Mouse (Mus musculus) thymus, postnatal 4 days (tissue): ENCODE results near the gene Samd4.
A peak's percentile ranks its signal among the peaks of the same experiment; 100 is the strongest.

Experiments used
- DNase-seq: peaks from one replicate; pipeline ENCODE4 v3.0.0; 2021

The Samd4 gene

DNA sequence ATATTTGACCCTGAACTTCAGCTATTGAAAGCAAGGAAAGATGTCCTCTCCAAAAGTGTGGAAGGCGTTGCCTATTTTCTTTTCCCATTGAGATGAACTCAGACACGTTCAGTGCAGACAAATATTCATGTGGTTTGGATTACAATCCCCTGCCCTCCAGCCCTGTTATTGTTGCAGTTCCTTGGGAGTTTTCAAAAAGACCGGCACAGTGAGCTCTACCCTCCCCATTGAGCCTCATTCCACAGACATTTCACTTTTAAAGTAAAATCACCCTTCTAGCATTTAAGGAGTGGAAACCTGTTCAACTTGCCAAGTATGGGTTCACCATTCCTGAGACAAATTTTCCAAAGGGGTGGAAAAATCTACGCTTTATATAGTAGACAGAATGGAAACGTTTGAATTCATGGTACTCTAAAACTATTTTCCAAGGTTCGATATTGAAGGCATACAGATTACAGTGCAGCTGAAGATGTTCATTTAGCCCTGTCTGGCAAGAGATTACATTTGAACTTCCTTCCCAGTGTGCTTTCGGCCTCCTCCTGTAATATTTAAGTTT lies 76.6 kb downstream of the Samd4 start:
- no peak for DNase-seq

DNA sequence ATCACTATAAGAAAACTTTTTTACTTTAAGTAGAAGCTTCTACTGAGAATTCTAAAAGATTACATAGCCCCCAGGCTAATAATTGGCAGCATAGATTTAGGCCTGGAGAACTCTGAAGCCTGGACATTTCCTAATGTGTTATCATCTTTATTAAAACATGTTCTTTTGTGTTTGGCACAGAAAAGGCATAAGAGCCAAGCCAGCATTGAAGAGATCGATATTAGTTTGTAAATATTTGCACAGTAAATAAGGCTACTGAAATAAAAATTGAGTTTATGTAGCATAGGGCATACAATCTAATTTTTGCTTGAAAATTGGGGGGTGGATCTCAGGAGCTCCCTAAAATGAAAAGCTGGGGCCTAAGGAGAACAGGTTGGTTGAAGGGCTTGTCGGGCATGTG lies 77.2 kb downstream of the Samd4 start:
- no peak for DNase-seq

DNA sequence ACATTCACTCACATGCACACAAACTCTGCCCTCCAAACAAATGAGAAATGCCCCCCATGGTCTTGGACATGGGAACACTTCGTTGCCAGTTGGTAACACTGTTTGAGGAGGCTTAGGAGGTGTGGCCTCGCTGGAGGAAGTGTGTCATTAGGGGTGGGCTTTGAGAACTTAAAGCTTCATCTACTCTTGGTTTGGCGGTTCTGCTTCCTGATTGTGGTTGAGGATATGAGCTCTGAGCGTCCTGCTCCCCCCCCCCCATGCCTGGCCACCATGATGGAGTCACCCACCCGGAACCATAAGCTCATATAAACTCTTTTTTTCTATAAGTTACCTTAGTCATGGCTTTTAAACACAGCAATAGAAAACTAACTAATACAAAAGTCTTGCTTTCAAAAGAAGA lies 80.2 kb downstream of the Samd4 start:
- no peak for DNase-seq

DNA sequence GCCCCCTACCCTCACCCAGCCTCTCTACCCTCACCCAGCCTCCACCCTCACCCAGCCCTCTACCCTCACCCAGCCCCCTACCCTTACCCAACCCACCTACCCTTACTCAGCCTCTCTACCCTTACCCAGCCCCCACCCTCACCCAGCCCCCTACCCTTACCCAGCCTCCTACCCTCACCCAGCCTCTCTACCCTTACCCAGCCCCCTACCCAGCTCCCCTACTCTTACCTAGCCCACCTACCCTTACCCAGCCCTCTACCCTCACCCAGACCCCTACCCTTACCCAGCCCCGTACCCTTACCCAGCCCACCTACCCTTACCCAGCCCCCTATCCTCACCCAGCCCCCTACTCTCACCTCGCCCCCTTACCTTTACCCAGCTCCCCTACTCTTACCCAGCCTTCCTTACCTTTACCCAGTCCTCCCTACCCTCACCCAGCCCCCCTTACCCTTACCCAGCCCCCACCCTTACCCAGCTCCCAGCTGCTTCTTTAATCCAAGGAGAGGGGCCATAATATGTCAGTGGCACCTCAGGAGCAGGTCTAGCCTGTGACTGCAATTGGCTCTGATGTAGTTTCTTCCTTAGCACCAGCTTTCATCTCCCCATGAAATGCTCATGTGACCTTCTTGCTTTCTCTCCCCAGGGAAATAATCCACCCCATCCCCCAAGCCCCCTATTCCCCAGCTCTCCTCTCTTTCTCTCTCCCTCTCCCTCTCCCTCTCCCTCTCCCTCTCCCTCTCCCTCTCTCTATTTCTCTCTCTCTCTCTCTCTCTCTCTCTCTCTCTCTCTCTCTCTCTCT lies 81.6 kb downstream of the Samd4 start:
- DNase-seq: no peak

DNA sequence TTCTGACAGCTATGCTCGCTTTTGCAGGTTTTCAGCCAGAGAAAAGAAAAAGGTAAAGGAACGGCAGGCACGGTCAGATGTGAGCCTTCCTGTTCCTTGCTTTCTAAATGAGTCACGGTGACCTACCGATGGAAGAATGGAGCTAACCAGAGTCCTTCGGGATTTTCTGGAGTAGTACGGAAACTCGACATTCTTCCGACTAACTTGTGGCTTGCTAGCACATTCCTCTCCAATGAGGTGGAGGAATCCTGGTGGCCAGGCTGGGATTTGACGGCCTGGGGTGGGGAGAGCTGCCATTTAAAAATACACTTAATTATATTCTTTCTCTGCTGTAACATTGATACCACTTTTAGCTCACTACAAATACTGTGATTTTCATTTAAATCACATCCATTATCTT lies 83.6 kb downstream of the Samd4 start:
- no peak for DNase-seq

GRCm38 (mm10) chr14:46968046-46968445 lies 85.4 kb downstream of the Samd4 start:
- DNase-seq: no peak

GRCm38 (mm10) chr14:46970673-46971072 lies 88.0 kb downstream of the Samd4 start:
- no peak for DNase-seq

GRCm38 (mm10) chr14:46971802-46972201 lies 89.1 kb downstream of the Samd4 start:
- DNase-seq: no peak

GRCm38 (mm10) chr14:46974874-46975273 lies 92.2 kb downstream of the Samd4 start:
- no peak for DNase-seq

- DNase-seq: no peak
These were observed 93.3 kb downstream of the Samd4 start for GRCm38 (mm10) chr14:46975969-46976368.

DNA sequence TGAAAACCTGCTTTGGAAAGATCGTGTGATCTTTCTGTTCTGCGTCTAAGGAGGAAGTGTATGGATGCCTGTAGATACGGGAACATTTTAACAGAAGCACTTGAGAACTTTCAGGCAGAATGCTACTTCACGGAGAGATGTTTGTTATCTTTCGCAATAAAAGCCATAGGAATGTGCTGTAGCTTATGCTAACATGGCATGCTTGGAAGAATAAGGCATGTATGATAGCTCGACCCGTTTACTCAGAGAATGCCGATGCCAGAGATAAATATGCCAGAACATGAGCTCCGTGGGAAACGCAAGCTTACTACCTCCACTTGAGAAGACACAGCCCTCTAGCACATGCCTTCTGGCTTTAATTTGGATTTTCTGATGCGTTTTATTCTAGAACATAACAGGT lies 94.1 kb downstream of the Samd4 start:
- no peak for DNase-seq

GRCm38 (mm10) chr14:46977660-46978059 lies 95.0 kb downstream of the Samd4 start:
- DNase-seq: no peak

DNA sequence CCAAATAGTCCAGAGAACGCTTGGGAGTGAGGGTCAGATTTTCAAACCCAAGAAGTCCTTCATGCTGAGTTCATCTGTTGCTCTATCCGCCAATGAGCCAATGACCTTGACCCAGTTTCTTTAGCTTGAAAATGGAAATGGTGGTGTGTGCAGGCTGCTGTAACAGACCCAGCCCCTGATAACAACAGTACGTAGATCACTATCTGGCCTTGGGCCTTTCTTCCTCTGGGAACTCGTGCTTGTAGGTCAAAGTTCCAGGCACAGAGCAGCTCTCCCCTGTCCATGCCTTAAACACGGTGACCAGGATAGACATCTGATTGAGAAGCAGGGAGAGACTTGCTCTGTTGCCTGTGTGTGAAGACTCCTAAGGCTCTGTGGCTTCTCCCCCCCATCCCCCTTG lies 96.5 kb downstream of the Samd4 start:
- no peak for DNase-seq

DNA sequence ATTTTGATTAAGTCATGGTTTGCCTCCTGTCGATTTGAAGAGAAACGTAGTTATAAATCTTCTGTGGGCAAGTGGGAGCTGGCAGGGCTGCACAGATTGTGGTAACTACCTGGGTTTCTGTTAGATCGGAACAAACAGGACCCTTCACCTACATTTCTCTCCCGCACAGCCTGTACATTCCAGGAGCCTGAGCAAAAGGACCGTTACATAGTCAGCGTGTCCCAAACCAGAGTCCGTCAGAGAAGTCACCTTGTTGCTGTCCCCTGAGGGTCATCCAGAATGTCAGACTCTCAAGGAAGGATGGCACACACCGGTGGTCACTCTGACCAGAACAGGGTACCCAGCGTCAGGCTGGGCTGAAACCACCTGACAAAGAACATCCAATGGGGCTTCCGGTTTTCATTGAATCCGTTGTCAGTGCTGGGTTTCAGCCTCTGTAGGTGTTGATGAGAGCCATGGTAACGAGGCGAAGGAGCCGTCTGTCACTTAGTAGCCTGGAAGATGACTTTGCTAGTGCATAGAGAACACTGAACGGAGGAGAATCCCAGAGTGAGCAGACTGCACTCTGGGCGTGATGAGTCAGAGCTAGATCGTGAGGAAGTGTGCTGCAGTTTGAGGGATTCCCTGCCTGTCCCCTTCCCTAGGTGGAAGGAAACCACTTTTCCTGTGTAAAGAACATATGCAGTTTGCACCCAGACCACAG lies 98.2 kb downstream of the Samd4 start:
- no peak for DNase-seq

- no peak for DNase-seq
These were observed 99.5 kb downstream of the Samd4 start for GRCm38 (mm10) chr14:46982106-46982505.

DNA sequence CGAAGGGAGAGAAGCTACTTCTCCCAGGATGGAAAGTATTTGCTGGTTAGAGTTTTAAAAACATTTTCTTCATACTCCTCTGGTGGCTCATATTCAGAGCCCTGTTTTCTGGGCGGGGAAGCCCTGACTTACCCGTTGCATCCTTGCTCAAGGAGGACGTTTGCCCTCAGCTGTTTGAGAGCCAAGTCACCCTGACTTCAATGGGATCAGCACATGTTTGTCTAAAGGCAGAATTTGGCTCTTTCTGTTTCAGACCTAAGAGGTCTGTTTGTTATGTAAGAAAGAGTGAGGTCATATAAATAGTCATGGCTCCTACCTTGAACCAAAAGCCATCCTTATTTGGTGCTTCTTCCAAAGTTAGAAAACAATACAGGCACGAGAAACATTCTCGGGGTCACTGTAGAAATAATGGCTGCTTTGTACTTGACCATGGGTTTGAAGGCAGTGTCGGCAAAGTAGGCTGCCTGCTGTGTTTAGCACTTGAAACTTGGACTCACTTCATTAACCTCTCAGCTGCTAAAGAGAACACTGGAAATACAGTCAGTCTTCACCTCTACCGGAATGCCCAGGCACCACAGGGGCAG lies 102.0 kb downstream of the Samd4 start:
- DNase-seq: no peak

- no peak for DNase-seq
These were observed 107.0 kb downstream of the Samd4 start for GRCm38 (mm10) chr14:46989694-46990093.

DNA sequence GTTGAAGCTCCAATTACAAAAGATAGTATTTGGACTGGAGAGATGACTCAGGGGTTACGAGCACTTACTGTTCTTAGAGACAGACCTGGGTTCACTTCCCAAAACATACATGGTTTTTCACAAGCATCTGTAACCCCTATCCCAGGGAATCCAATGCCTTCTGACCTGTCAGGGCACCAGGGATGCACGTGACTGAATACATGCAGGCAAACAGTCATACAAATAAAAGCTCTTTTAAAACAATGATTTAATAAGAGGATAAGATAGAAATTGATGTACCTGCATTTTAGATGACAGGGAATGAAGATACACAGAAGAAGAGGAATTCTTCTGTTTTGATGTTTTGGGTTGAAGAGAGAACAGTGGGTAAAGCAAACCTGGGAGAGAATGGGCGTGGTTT lies 107.8 kb downstream of the Samd4 start:
- DNase-seq: no peak

DNA sequence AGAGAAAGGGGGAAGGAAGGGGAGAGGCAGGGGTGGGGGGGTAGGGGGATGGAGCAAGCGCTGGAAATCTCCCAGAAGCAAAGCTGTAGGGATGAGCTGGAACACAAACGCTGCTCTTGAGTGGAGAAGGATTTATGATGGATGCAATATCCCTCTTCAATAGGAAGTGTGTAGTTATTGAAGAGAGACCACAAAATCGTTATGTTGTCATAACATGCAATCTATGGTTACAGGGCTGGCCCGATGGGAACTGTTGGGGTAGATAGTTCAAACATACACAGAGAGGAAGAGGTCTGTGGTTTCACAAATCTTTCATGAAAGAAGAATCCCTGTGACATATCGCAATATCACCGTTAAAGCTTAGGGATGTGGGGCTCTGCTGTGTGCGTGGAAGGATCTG lies 112.0 kb downstream of the Samd4 start:
- DNase-seq: no peak

- DNase-seq: no peak
These were observed 116.8 kb downstream of the Samd4 start for GRCm38 (mm10) chr14:46999321-47000025.

DNA sequence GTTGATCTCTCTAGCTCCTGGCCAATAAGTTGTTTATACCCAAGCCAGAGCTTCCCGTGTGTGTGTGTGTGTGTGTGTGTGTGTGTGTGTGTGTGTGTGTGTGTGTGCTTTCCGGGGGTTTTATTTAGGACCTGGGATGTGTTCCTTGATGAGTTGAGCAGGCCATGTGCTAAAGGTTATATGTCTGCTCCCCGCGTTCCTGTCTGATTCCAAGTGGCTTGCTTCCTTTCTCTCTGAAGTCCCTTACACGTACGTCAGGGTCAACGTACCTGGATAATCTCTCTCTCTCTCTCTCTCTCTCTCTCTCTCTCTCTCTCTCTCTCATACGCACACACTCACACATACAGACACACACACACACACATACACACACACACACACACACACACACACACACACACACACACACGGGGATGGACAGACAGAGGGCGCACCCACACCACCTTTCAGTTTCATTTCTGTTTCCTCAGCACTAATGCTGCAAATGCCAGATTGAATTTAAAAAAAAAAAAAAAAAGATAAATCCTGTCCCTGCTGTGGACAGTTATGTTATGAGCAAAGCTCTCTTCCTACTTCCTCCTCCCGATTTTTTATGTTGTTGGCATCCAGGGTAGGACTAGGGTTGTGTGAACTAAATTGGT lies 117.6 kb downstream of the Samd4 start:
- DNase-seq: peak; percentile 15
